ENCODE assay signal across 9 mouse cellular contexts in the genomic region with DNA sequence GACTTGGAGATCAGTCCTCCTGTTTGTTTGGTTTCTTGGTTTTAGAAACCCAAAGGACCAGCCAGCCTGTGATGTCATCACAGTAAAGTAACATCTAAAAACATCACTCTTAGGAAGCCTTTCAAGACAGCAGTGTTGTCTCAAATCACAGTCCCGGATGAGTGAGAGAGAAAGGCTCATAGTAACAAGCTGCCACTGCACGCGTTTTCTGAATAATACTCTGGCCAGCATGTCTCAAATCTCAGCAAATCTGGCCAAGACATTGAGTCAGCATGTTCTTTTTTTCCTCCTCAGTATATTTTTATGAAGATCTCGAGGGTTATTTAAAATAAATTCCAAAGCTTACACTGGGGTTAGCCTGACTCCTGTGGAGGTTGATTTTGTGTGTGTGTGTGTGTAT.
DNase-seq lines count a peak whose midpoint lies in the region; ATAC-seq and TF ChIP-seq lines count a peak whose summit lies in the region.
"Had no signal": no experiment of that assay in that cellular context is flagged by ENCODE, and none has a peak within 500 bp of the region (broad histone marks: within the 10 kb centered on the region; RNA-seq: fewer than 3 reads in every experiment).

No protein-coding gene starts in this region.

- peaks cover 40% of the 10 kb centered on the region for H3K79me2 ChIP-seq in myocyte (ENCODE audit: control insufficient read depth, insufficient read depth)

- no peak for TF ChIP-seq POLR2A in myocyte (IDR thresholded peaks at IDR 0.05; ENCODE audit: insufficient read length, low read depth)

- peaks cover 38% of the 10 kb centered on the region for H3K36me3 ChIP-seq in heart, embryonic 13.5 days
- no peaks in the 10 kb centered on the region for H3K36me3 ChIP-seq in forebrain, embryonic 14.5 days (ENCODE audit: control insufficient read depth, insufficient read depth, low read length)
- H3K36me3 ChIP-seq in limb, embryonic 15.5 days = peaks cover 20% of the 10 kb centered on the region
- peaks cover 24% of the 10 kb centered on the region for H3K36me3 ChIP-seq in myocyte (ENCODE audit: control insufficient read depth, insufficient read depth)
- H3K36me3 ChIP-seq: G1E had no signal

- WGBS in heart, embryonic 13.5 days = 15% methylated on average over 4 of the region's 4 CpGs
- WGBS in forebrain, embryonic 14.5 days = 24% methylated on average over 4 of the region's 4 CpGs
- 12% methylated on average over 4 of the region's 4 CpGs for WGBS in limb, embryonic 15.5 days

- H3K4me1 ChIP-seq in heart, embryonic 13.5 days = peaks cover 74% of the 10 kb centered on the region
- H3K4me1 ChIP-seq in forebrain, embryonic 14.5 days (ENCODE audit: control insufficient read depth, insufficient read depth, low read length) = peaks cover 25% of the 10 kb centered on the region
- peaks cover 35% of the 10 kb centered on the region for H3K4me1 ChIP-seq in limb, embryonic 15.5 days

- H3ac ChIP-seq in myocyte (ENCODE audit: control insufficient read depth, insufficient read length) = no peak overlapping the region

- ATAC-seq in heart, embryonic 13.5 days (ENCODE audit: extremely low read depth, insufficient number of reproducible peaks, low FRiP score, low TSS enrichment) = no peak
- ATAC-seq in forebrain, embryonic 14.5 days = no peak
- ATAC-seq in limb, embryonic 15.5 days (ENCODE audit: insufficient number of reproducible peaks, low FRiP score, low TSS enrichment, low read depth) = no peak; the same call in 1 of the 2 replicates
- ATAC-seq in megakaryocyte-erythroid progenitor cell, adult 5-6 weeks (replicated peaks; ENCODE audit: low FRiP score, low TSS enrichment, poor library complexity, severe bottlenecking) = no peak

- H3K27me3 ChIP-seq in heart, embryonic 13.5 days (replicated peaks) = no peaks in the 10 kb centered on the region
- H3K27me3 ChIP-seq in forebrain, embryonic 14.5 days (replicated peaks; ENCODE audit: control insufficient read depth, insufficient read depth, low read length) = no peaks in the 10 kb centered on the region
- H3K27me3 ChIP-seq in limb, embryonic 15.5 days = no peaks in the 10 kb centered on the region
- H3K27me3 ChIP-seq in myocyte (ENCODE audit: control insufficient read depth, insufficient read depth, insufficient read length) = no peaks in the 10 kb centered on the region

- peak overlapping the region; percentile 85 for H3K9ac ChIP-seq in heart, embryonic 13.5 days
- H3K9ac ChIP-seq in forebrain, embryonic 14.5 days (ENCODE audit: low read length) = 0 out of 2 replicates have a peak overlapping the region, but pooled peaks have one; percentile 8
- no peak overlapping the region for H3K9ac ChIP-seq in limb, embryonic 15.5 days

- DNase-seq in heart, postnatal 14 days = no peak
- no peak for DNase-seq in forebrain, embryonic 14.5 days (ENCODE audit: low spot score)
- no peak for DNase-seq in layer of hippocampus, postnatal 10 days (ENCODE audit: low spot score in 2 of 2)
- DNase-seq in cerebellum, adult 8-10 months = no peak

- H3K4me3 ChIP-seq in heart, embryonic 13.5 days = peak overlapping the region; percentile 63
- no peak overlapping the region for H3K4me3 ChIP-seq in forebrain, embryonic 14.5 days (ENCODE audit: low read depth, low read length)
- H3K4me3 ChIP-seq in limb, embryonic 15.5 days = peak overlapping the region; percentile 41
- H3K4me3 ChIP-seq in myocyte = peak overlapping the region; percentile 38

- no peaks in the 10 kb centered on the region for H3K9me3 ChIP-seq in heart, embryonic 13.5 days
- H3K9me3 ChIP-seq in forebrain, embryonic 14.5 days (replicated peaks; ENCODE audit: control insufficient read depth, low read length) = no peaks in the 10 kb centered on the region
- H3K9me3 ChIP-seq in limb, embryonic 15.5 days = no peaks in the 10 kb centered on the region

- intact Hi-C loops in heart, postnatal 14 days (cut with DNase I) = no loop called here

- peak overlapping the region; percentile 74 for H3K4me2 ChIP-seq in heart, embryonic 13.5 days
- peak overlapping the region; percentile 70; the same call in 1 of the 2 replicates for H3K4me2 ChIP-seq in forebrain, embryonic 14.5 days (ENCODE audit: low read length)
- peak overlapping the region; percentile 52 for H3K4me2 ChIP-seq in limb, embryonic 15.5 days
- peak overlapping the region; percentile 99 for H3K4me2 ChIP-seq in myocyte (ENCODE audit: low read depth)

- H3K27ac ChIP-seq in heart, embryonic 13.5 days (replicated peaks) = peak overlapping the region; percentile 95
- no peak overlapping the region for H3K27ac ChIP-seq in forebrain, embryonic 14.5 days (ENCODE audit: low read depth, low read length)
- H3K27ac ChIP-seq in limb, embryonic 15.5 days = peak overlapping the region; percentile 82

TF ChIP-seq in myocyte, 11 proteins besides CTCF, POLR2A, EP300 and RAD21:
- TF ChIP-seq SRF (IDR thresholded peaks at IDR 0.05; ENCODE audit: control insufficient read depth, insufficient read length, low read depth) (no peak), TCF3 (IDR thresholded peaks at IDR 0.05; ENCODE audit: insufficient read length, low read depth) (no peak)
TF ChIP-seq in myocyte: peak in this region for 0.
